In genomic region chr12:38777316-38777715, GRCm38 (mm10) we compare ENCODE assay signal across 10 mouse cellular contexts. TPM values are rescaled to one million over a fixed set of nuclear protein-coding genes. Genes with fewer than 3 reads are reported as not detected.
A peak's percentile ranks its signal among the peaks of the same experiment; 100 is the strongest.
DNase-seq lines count a peak whose midpoint lies in the region; ATAC-seq and TF ChIP-seq lines count a peak whose summit lies in the region.
"Had no signal": no experiment of that assay in that cellular context is flagged by ENCODE, and none has a peak within 500 bp of the region (broad histone marks: within the 10 kb centered on the region; RNA-seq: fewer than 3 reads in every experiment).

No protein-coding gene starts in this region.

- H3K9me3 ChIP-seq in heart, embryonic 14.5 days (ENCODE audit: control insufficient read depth, low read length): no peaks in the 10 kb centered on the region
- H3K9me3 ChIP-seq in forebrain, embryonic 11.5 days (ENCODE audit: control insufficient read depth, low read length): no peaks in the 10 kb centered on the region

- H3K4me3 ChIP-seq in kidney, adult 2 months (ENCODE audit: insufficient read depth, low read depth, low read length): no peak overlapping the region
- no peak overlapping the region for H3K4me3 ChIP-seq in heart, embryonic 14.5 days (ENCODE audit: control insufficient read depth in 1 of 2, insufficient read depth in 1 of 2, low read depth in 1 of 2, low read length in 2 of 2)
- H3K4me3 ChIP-seq in forebrain, embryonic 11.5 days (ENCODE audit: low read depth, low read length): no peak overlapping the region

- H3K4me2 ChIP-seq in heart, embryonic 14.5 days (ENCODE audit: low read length): peak overlapping the region; percentile 96
- H3K4me2 ChIP-seq in forebrain, embryonic 11.5 days (ENCODE audit: low read depth, low read length, severe bottlenecking): no peak overlapping the region

- WGBS in kidney, adult 2 months: 63% methylated on average over 7 of the region's 7 CpGs
- 72% methylated on average over 7 of the region's 7 CpGs for WGBS in heart, embryonic 14.5 days
- 81% methylated on average over 7 of the region's 7 CpGs for WGBS in forebrain, embryonic 11.5 days

- no peaks in the 10 kb centered on the region for H3K27me3 ChIP-seq in kidney, adult 2 months (replicated peaks; ENCODE audit: control insufficient read depth, insufficient read depth, low read length)
- no peaks in the 10 kb centered on the region for H3K27me3 ChIP-seq in heart, embryonic 14.5 days (ENCODE audit: control insufficient read depth, insufficient read depth, low read length)
- H3K27me3 ChIP-seq in forebrain, embryonic 11.5 days (ENCODE audit: control insufficient read depth, insufficient read depth, low read length): no peaks in the 10 kb centered on the region

- no peak for ATAC-seq in heart, embryonic 14.5 days (ENCODE audit: insufficient number of reproducible peaks, insufficient read depth, low FRiP score, low read depth)
- no peak for ATAC-seq in forebrain, embryonic 11.5 days (replicated peaks; ENCODE audit: low FRiP score)
- ATAC-seq: Patski had no signal

- peak; percentile 16 for DNase-seq in kidney, adult 2 months
- DNase-seq in kidney, adult 8-10 months: no peak
- DNase-seq in adrenal gland, adult 2 months: peak; percentile 49
- DNase-seq in lung, postnatal 36 days: peak; percentile 52
- no peak for DNase-seq in forebrain, embryonic 11.5 days (ENCODE audit: low spot score)
- no peak for DNase-seq in cerebellum, adult 11-12 months
- DNase-seq: cerebellum, adult 2 months had no signal

- no peak for TF ChIP-seq POLR2A in kidney, adult 2 months (IDR thresholded peaks at IDR 0.05; ENCODE audit: low read depth, low read length)

- no peak for TF ChIP-seq CTCF in kidney, adult 2 months (conservative IDR thresholded peaks at IDR 0.05; ENCODE audit: insufficient read depth, insufficient read length, low read depth, low read length)

- no peak overlapping the region for H3K27ac ChIP-seq in kidney, adult 2 months (ENCODE audit: insufficient read depth, low read depth, low read length)
- no peak overlapping the region for H3K27ac ChIP-seq in heart, embryonic 14.5 days (replicated peaks in 1 of 2; ENCODE audit: control insufficient read depth in 1 of 2, insufficient read depth in 1 of 2, low read depth in 2 of 2, low read length in 2 of 2)
- H3K27ac ChIP-seq in forebrain, embryonic 11.5 days (ENCODE audit: low read depth, low read length): no peak overlapping the region
- H3K27ac ChIP-seq: macrophage had no signal

- H3K9ac ChIP-seq in heart, embryonic 14.5 days (ENCODE audit: low read length): no peak overlapping the region
- H3K9ac ChIP-seq in forebrain, embryonic 11.5 days (ENCODE audit: low read length): no peak overlapping the region

- H3K36me3 ChIP-seq in kidney, adult 2 months (ENCODE audit: control insufficient read depth, insufficient read depth, low read length): no peaks in the 10 kb centered on the region
- H3K36me3 ChIP-seq in heart, embryonic 14.5 days (ENCODE audit: control insufficient read depth, insufficient read depth, low read length): no peaks in the 10 kb centered on the region
- no peaks in the 10 kb centered on the region for H3K36me3 ChIP-seq in forebrain, embryonic 11.5 days (ENCODE audit: control insufficient read depth, insufficient read depth, low read length)

- no peaks in the 10 kb centered on the region for H3K4me1 ChIP-seq in kidney, adult 2 months (ENCODE audit: control insufficient read depth, insufficient read depth, low read length)
- no peaks in the 10 kb centered on the region; a peak in 1 of 4 replicates for H3K4me1 ChIP-seq in heart, embryonic 14.5 days (ENCODE audit: control insufficient read depth in 2 of 2, insufficient read depth in 2 of 2, low read length in 2 of 2)
- H3K4me1 ChIP-seq in forebrain, embryonic 11.5 days (replicated peaks; ENCODE audit: control insufficient read depth, insufficient read depth, low read length): no peaks in the 10 kb centered on the region

RNA-seq across cellular contexts. Expression of gene Etv1, which starts 1.9 kb away (rescaled TPM):
- polyA plus RNA-seq in kidney, adult 2 months (2012; rRNA removed): 8.1 and 9.2 TPM in 2 replicates
- 10 to 100 TPM; 62.0 to 64.9 TPM for total RNA-seq in adrenal gland, adult 2 months (2021)
- 11.8 and 18.9 TPM in 2 replicates for polyA plus RNA-seq in adrenal gland, adult 2 months (2012; rRNA removed)
- 40.5 and 43.2 TPM in 2 replicates for polyA plus RNA-seq in heart, embryonic 14.5 days (2014; fragmentation: Nextera tagmentation; extraction: Ambion mirVana)
- polyA plus RNA-seq in forebrain, embryonic 11.5 days (2014; fragmentation: Nextera tagmentation; extraction: Ambion mirVana): 25.7 and 28.0 TPM in 2 replicates

Comparison
In these comparisons a context has a peak if more than half of its experiments do, and no peak if none do; other contexts are left out.
1. DNase-seq: peak in kidney, adult 2 months (single experiment), adrenal gland, adult 2 months (single experiment) and lung, postnatal 36 days (single experiment); none in kidney, adult 8-10 months (0 of 2), forebrain, embryonic 11.5 days (single experiment) and cerebellum, adult 11-12 months (single experiment).